Mouse (Mus musculus) olfactory bulb, adult 2 months (tissue): ENCODE measurements around the gene Fbxw11.

ENCODE experiments used
- CTCF ChIP-seq: fragments of 200-500 bp; IDR thresholded peaks from 2 replicates; pipeline ENCODE4 v1.5.1; 2012; ENCODE audit warnings: low read depth, mild to moderate bottlenecking, low read length, moderate library complexity; ENCODE audit not compliant: insufficient read depth
- POLR2A ChIP-seq: fragments of 200-500 bp; IDR thresholded peaks from 2 replicates; pipeline ENCODE4 v1.6.1; 2012; ENCODE audit warnings: mild to moderate bottlenecking, low read depth, low read length, moderate library complexity; ENCODE audit not compliant: insufficient read depth

- TF ChIP-seq CTCF: no peak
- no peak for TF ChIP-seq POLR2A
Observed at GRCm38 (mm10) chr11:32736371-32736770, 93.8 kb downstream of the Fbxw11 start.
